Mouse (Mus musculus): ENCODE results near the gene Thtpa.

GRCm38 (mm10) chr14:55096573-55097087 is 2.0 kb downstream of the Thtpa start:
- TF ChIP-seq GATA1 (IDR thresholded peaks at IDR 0.05; ENCODE audit: low read length) (no peak), TAL1 (IDR thresholded peaks at IDR 0.05; ENCODE audit: low read length) (no peak)

Data from erythroblast, embryonic 14.5 days (primary cell).